Mouse (Mus musculus) heart, adult 2 months (tissue): ENCODE results near the gene Tgfb1i1.

Experiments used
- CTCF ChIP-seq: fragments of 200-600 bp; IDR thresholded peaks from 2 replicates; pipeline ENCODE4 v1.8.1; 2022; ENCODE audit warnings: antibody characterized with exemption, mild to moderate bottlenecking, moderate library complexity
- EP300 ChIP-seq: fragments of 200-500 bp; IDR thresholded peaks from 2 replicates; pipeline ENCODE4 v1.6.1; 2011; ENCODE audit warnings: low read depth, low read length, control low read depth; ENCODE audit not compliant: insufficient read depth
- POLR2A ChIP-seq: fragments of 200-500 bp; IDR thresholded peaks from 2 replicates; pipeline ENCODE4 v1.6.1; 2011; ENCODE audit warnings: mild to moderate bottlenecking, low read depth, low read length, control low read depth; ENCODE audit not compliant: insufficient read depth

DNA sequence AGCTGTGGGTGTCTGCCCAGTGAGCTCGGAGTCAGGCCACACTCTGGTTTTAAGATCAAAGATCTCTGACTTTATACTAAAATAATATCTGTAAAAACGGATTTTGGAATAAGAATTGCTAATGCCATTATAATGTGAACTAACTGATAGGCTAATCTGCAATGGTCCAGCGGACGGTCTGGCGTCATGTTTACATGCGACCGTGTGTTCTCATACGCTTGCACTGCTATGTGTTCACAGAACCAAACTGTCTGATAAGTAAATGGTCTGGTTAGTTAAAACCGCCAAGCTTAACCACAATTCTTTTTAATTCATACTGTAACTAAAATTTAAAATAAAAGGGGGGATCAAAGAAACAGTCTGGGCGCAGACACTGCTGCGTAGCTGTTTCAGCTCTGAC lies 35.2 kb downstream of the Tgfb1i1 start:
- TF ChIP-seq CTCF (no peak), POLR2A (no peak), EP300 (no peak)
